Mouse (Mus musculus) heart, adult 2 months (tissue): ENCODE data around the gene 9230112D13Rik. TPM values are rescaled to one million over a fixed set of nuclear protein-coding genes. Genes with fewer than 3 reads are reported as not detected.

Experiments
- DNase-seq, 2 experiments: peaks; one replicate each; pipeline ENCODE4 v3.0.0; 2021
- H3K27ac ChIP-seq: fragments of 200-600 bp; 2 replicates; pipeline ENCODE4 v1.8.1; 2022
- H3K27me3 ChIP-seq: fragments of 200-500 bp; 2 replicates; pipeline ENCODE4 v1.6.1; 2012; ENCODE audit warnings: mild to moderate bottlenecking, low read length, inconsistent platforms, mixed read lengths; ENCODE audit not compliant: control insufficient read depth, insufficient read depth
- H3K36me3 ChIP-seq: fragments of 200-500 bp; 2 replicates; pipeline ENCODE4 v1.6.1; 2012; ENCODE audit warnings: low read length, inconsistent platforms; ENCODE audit not compliant: control insufficient read depth, insufficient read depth
- H3K4me1 ChIP-seq: fragments of 200-500 bp; 2 replicates; pipeline ENCODE4 v1.6.1; 2011; ENCODE audit warnings: low read length; ENCODE audit not compliant: control insufficient read depth, insufficient read depth
- H3K4me3 ChIP-seq: fragments of 200-600 bp; 2 replicates; pipeline ENCODE4 v1.8.1; 2022
- H3K79me2 ChIP-seq: fragments of 200-500 bp; replicated peaks from 2 replicates; pipeline ENCODE4 v1.6.1; 2012; ENCODE audit warnings: mild to moderate bottlenecking, inconsistent platforms, low read length, moderate library complexity, mixed read lengths; ENCODE audit not compliant: control insufficient read depth, insufficient read depth
- H3K9ac ChIP-seq: fragments of 200-500 bp; 2 replicates; pipeline ENCODE4 v1.6.1; 2012; ENCODE audit warnings: low read depth, mild to moderate bottlenecking, control low read depth, inconsistent platforms, low read length, mixed read lengths
- CTCF ChIP-seq: fragments of 200-600 bp; IDR thresholded peaks from 2 replicates; pipeline ENCODE4 v1.8.1; 2022; ENCODE audit warnings: antibody characterized with exemption, mild to moderate bottlenecking, moderate library complexity
- EP300 ChIP-seq: fragments of 200-500 bp; IDR thresholded peaks from 2 replicates; pipeline ENCODE4 v1.6.1; 2011; ENCODE audit warnings: low read depth, low read length, control low read depth; ENCODE audit not compliant: insufficient read depth
- POLR2A ChIP-seq: fragments of 200-500 bp; IDR thresholded peaks from 2 replicates; pipeline ENCODE4 v1.6.1; 2011; ENCODE audit warnings: mild to moderate bottlenecking, low read depth, low read length, control low read depth; ENCODE audit not compliant: insufficient read depth
- WGBS: fragments of 180-500 bp; shearing (Covaris S2); methylation state at CpG from one replicate; pipeline ENCODE4 v1.1.7; 2018; 5-methylcytosine and 5-hydroxymethylcytosine counted together
- intact Hi-C: fragments of 180-260 bp; cut with DNase I; formaldehyde crosslinking; loops from one replicate; pipeline ENCODE4 v1.15.1; 2025
- polyA plus RNA-seq: library from polyadenylated mRNA; depleted of rRNA; stranded (reverse); fragments of >200 nt; gene quantifications from 2 replicates; pipeline ENCODE4 v1.2.3, GENCODE M21; 2012
- total RNA-seq, 2 experiments: library from RNA; stranded (reverse); gene quantifications; 2 replicates each; pipeline ENCODE4 v1.2.3; 2021

9230112D13Rik gene
- total and polyA plus RNA-seq, 3 experiments = not detected

- peak; percentile 85 to 86 for DNase-seq
- WGBS = 2% methylated on average over 53 of the region's 55 CpGs
- H3K4me1 ChIP-seq = peaks cover 19% of the 10 kb centered on the region
- H3K9ac ChIP-seq = peak overlapping the region; percentile 68
- intact Hi-C loops = loop anchor here (1.0 to 2.0 kb wide), 3 partner anchors 44 to 177 kb away; no protein-coding TSS in a partner anchor
- peak; percentile 5; the same call in 1 of the 2 replicates for TF ChIP-seq POLR2A
- TF ChIP-seq EP300 = peak; percentile 21; the same call in 1 of the 2 replicates
- TF ChIP-seq CTCF = peak; percentile 97
- H3K27ac ChIP-seq = peak overlapping the region; percentile 84
- H3K36me3 ChIP-seq = peaks cover 14% of the 10 kb centered on the region
- no peaks in the 10 kb centered on the region for H3K79me2 ChIP-seq
- H3K27me3 ChIP-seq = no peaks in the 10 kb centered on the region
- H3K4me3 ChIP-seq = peak overlapping the region; percentile 35
Observed at GRCm38 (mm10) chr14:34549004-34549671, 26.5 kb upstream of the 9230112D13Rik start.

DNA sequence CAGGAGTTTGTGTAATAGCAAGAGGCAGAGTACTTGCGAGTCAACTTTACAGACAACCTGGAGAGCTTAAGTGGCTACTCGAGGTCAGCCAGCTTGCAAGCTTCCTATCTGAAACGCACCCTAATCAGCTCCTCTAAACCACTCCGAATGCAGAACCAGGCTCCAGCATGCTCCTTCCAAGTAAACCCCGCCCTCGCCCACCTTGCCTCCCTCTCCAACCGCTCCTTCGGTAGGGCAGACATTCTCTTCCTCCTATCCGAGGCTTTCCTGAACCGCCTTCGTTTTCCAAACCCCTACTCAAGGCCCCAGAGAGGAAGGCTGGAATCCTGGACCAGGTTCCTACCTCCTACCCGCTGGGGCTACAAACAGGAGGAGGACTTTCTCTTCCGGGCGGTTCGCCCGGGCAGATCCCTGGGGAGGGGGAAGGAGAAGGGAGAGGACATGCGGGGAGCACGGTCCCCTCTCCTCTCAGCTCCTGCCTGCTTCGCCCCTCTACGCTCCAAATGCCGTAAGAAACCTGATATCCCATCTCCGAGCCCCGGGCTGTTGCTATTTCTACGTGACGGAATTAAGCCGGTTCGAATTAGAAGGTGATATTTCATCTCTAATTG lies 25.9 kb upstream of the 9230112D13Rik start:
- H3K27me3 ChIP-seq = no peaks in the 10 kb centered on the region
- 6% methylated on average over 27 of the region's 27 CpGs for WGBS
- H3K9ac ChIP-seq = peak overlapping the region; percentile 68
- H3K4me3 ChIP-seq = peak overlapping the region; percentile 35
- H3K36me3 ChIP-seq = peaks cover 17% of the 10 kb centered on the region
- peak overlapping the region; percentile 84 for H3K27ac ChIP-seq
- TF ChIP-seq EP300 (peak; percentile 51), POLR2A (peak; percentile 42; the same call in 1 of the 2 replicates), CTCF (no peak)
- no peaks in the 10 kb centered on the region for H3K79me2 ChIP-seq
- intact Hi-C loops = loop anchor here (1.0 to 2.0 kb wide), 3 partner anchors 44 to 176 kb away; no protein-coding TSS in a partner anchor
- peaks cover 16% of the 10 kb centered on the region for H3K4me1 ChIP-seq
- peak; percentile 78 to 79 for DNase-seq

DNA sequence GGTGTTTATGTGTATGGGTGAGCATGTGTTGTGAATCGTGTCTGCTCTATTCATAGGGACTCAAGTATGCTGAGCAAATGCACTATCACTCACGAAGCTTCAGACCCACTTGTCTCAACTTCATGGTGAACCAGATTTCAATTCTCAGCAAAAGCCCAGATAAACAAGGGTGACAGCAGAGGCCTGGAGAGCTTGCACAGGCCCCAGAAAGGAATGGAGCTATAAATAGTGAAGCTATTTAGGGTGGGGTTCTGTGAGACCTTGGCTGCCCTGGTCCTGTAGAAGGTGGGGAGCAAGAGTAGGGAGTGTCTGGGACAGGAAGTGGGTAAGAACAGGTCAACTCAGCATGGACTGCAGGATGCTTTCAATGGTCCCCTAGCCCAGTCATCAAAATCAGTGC lies 21.9 kb upstream of the 9230112D13Rik start:
- no peaks in the 10 kb centered on the region for H3K79me2 ChIP-seq
- TF ChIP-seq CTCF (no peak), EP300 (peak; percentile 70), POLR2A (peak; percentile 40; the same call in 1 of the 2 replicates)
- H3K4me3 ChIP-seq = no peak overlapping the region
- no peak overlapping the region for H3K9ac ChIP-seq
- peaks cover 30% of the 10 kb centered on the region for H3K36me3 ChIP-seq
- H3K27ac ChIP-seq = peak overlapping the region; percentile 93
- peaks cover 14% of the 10 kb centered on the region for H3K4me1 ChIP-seq
- intact Hi-C loops = no loop called here
- WGBS = 41% methylated on average over 2 of the region's 2 CpGs
- H3K27me3 ChIP-seq = no peaks in the 10 kb centered on the region
- peak in 1 of 2 experiments; percentile 53 for DNase-seq

DNA sequence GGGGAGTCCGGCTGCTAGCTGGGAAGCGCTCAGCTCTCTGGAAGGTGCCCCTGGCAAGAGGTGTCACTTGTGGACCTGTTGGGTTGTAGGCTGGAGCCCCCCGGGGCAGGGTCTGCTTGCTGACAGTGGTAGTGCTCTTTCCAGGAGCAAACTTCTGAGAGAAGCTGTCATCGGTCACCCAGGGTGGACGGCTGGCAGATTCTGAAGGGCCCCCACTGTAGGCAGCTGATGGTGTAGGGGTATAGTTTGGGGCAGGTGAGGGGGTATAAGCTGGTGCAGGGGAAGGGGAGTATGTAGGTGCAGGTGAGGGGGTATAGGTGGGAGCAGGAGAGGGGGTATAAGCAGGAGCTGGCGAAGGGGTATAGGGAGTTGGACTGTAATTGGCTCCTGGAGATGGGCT lies 21.4 kb upstream of the 9230112D13Rik start:
- DNase-seq = peak in 1 of 2 experiments; percentile 38
- H3K4me1 ChIP-seq = peaks cover 14% of the 10 kb centered on the region

DNA sequence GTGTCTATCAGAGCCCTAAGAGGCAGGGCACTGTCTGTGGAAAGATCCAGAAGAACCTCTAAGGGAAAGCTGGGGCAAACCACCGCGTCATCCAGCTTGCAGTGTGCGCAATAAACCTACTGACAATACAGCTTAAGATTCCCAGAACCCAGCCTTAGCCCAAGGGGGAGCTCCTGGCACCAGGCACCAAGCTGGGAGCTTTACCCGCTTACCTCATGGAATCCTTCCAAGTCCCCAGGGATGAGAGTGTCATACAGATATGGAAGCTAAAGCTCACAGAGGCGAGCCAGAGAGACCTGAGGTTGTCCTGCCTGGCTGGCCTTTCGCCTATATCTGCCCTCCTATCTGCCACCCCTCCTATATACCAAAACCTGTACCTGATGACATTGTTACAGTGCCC lies 21.0 kb upstream of the 9230112D13Rik start:
- H3K4me3 ChIP-seq = no peak overlapping the region
- peaks cover 14% of the 10 kb centered on the region for H3K4me1 ChIP-seq
- H3K27ac ChIP-seq = peak overlapping the region; percentile 93
- no peak for TF ChIP-seq CTCF
- peak; percentile 14; the same call in 1 of the 2 replicates for TF ChIP-seq EP300
- WGBS = 61% methylated on average over 6 of the region's 6 CpGs
- no peaks in the 10 kb centered on the region for H3K79me2 ChIP-seq
- peak; percentile 37 to 56 for DNase-seq
- H3K9ac ChIP-seq = peak overlapping the region; percentile 41
- intact Hi-C loops = no loop called here
- no peaks in the 10 kb centered on the region for H3K27me3 ChIP-seq
- H3K36me3 ChIP-seq = peaks cover 30% of the 10 kb centered on the region

More for the DNA sequence above, 21.4 kb upstream of the 9230112D13Rik start:
- TF ChIP-seq POLR2A (no peak), CTCF (no peak), EP300 (no peak)
- 75% methylated on average over 6 of the region's 6 CpGs for WGBS
- H3K9ac ChIP-seq = peak overlapping the region; percentile 41
- H3K27ac ChIP-seq = peak overlapping the region; percentile 93
- intact Hi-C loops = no loop called here
- no peaks in the 10 kb centered on the region for H3K27me3 ChIP-seq
- no peaks in the 10 kb centered on the region for H3K79me2 ChIP-seq
- H3K36me3 ChIP-seq = peaks cover 30% of the 10 kb centered on the region
- H3K4me3 ChIP-seq = no peak overlapping the region

- H3K27ac ChIP-seq = peak overlapping the region; percentile 93
- no peak overlapping the region; the same call in 1 of the 2 replicates for H3K9ac ChIP-seq
- H3K4me1 ChIP-seq = peaks cover 13% of the 10 kb centered on the region
Observed at GRCm38 (mm10) chr14:34541896-34542295, 19.3 kb upstream of the 9230112D13Rik start.

More at GRCm38 (mm10) chr14:34541896-34542295, 19.3 kb upstream of the 9230112D13Rik start:
- DNase-seq = no peak
- intact Hi-C loops = no loop called here
- Histone ChIP-seq H3K36me3 (peaks cover 28% of the 10 kb centered on the region), H3K27me3 (no peaks in the 10 kb centered on the region), H3K4me3 (no peak overlapping the region), H3K79me2 (no peaks in the 10 kb centered on the region)
- WGBS = 49% methylated on average over 5 of the region's 5 CpGs
- TF ChIP-seq EP300 = no peak
- no peak for TF ChIP-seq CTCF
- no peak for TF ChIP-seq POLR2A
